ENCODE assay signal across 15 mouse cellular contexts in the genomic region with DNA sequence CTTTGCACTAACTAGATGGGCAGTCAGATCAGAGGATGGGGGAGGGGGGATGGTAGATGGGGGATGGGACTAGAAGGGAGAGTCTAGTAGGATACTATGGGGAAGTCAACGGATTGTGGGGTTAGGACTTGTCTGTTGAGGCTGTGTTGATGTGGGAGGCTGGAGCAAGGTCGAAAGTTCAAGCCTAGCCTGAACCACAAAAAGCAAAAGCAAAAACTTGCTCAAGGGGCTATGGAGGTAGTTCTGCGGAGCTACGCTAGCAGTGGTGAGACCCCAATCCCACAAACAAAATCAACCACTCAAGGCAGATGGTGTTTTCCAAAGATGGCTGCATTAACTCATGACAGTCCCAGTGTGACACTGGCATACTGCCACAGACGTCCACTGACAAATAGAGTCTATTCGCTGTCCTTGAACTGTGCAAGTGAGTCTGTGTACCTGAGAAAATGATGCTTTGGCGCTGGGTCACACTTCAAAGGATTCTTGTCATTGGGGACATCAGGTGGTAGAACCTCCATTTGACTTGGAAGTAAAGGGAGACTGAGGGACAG. TPM values are rescaled to one million over a fixed set of nuclear protein-coding genes. Genes with fewer than 3 reads are reported as not detected.
"Had no signal": no experiment of that assay in that cellular context is flagged by ENCODE, and none has a peak within 500 bp of the region (broad histone marks: within the 10 kb centered on the region; RNA-seq: fewer than 3 reads in every experiment).

No protein-coding gene starts in this region.

- H3K4me1 ChIP-seq: limb, embryonic 10.5 days had no signal

- H3K4me3 ChIP-seq: layer of hippocampus, adult 2 months; limb, embryonic 10.5 days; liver, embryonic 15.5 days; midbrain, embryonic 13.5 days; neural tube, embryonic 13.5 days had no signal

- H3K9me3 ChIP-seq: limb, embryonic 10.5 days; liver, embryonic 15.5 days; midbrain, embryonic 13.5 days; neural tube, embryonic 13.5 days had no signal

- H3K36me3 ChIP-seq: limb, embryonic 10.5 days; liver, embryonic 15.5 days; midbrain, embryonic 13.5 days; neural tube, embryonic 13.5 days had no signal

- ATAC-seq: lung, postnatal 0 days; midbrain, embryonic 13.5 days had no signal

- H3K27ac ChIP-seq: kidney, postnatal 0 days; layer of hippocampus, adult 2 months; limb, embryonic 10.5 days; liver, embryonic 15.5 days; midbrain, embryonic 13.5 days; neural tube, embryonic 13.5 days had no signal

- DNase-seq: kidney, adult 9 months; kidney, postnatal 4 days; lung, adult 2 months; lung, postnatal 36 days; retina, postnatal 1 day; right cerebral cortex, postnatal 14 days; thymus, postnatal 4 days had no signal

RNA-seq across cellular contexts. Expression of a gene that starts 41.0 kb away (rescaled TPM):
- total RNA-seq: megakaryocyte-erythroid progenitor cell, adult 5-6 weeks had no signal
